17 mouse cellular contexts compared by ENCODE assay signal in the genomic region with DNA sequence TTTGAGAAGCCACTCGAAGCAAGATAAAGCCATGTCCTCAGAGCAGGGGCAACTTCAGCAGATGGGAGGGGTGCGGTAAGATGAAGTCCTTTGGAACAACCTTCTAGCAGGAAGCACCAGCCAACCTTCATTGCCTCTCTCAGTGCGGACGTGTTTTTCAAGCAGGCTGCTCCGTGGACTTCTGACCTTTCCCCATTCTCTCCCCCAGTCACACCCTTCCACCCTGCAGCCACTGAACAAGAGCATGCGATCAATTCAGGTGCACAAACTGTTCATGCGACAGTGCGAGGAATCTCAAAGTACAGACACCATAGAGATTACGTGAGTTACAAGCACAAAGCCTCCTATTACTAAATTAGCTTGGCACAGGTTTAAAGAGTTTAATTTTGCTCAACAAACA.
DNase-seq lines count a peak whose midpoint lies in the region; ATAC-seq and TF ChIP-seq lines count a peak whose summit lies in the region.
"Had no signal": no experiment of that assay in that cellular context is flagged by ENCODE, and none has a peak within 500 bp of the region (broad histone marks: within the 10 kb centered on the region; RNA-seq: fewer than 3 reads in every experiment).

No protein-coding gene starts in this region.

- no peaks in the 10 kb centered on the region for H3K9me3 ChIP-seq in midbrain, embryonic 10.5 days (replicated peaks)
- H3K9me3 ChIP-seq in midbrain, postnatal 0 days (ENCODE audit: low read length): no peaks in the 10 kb centered on the region
- H3K9me3 ChIP-seq in limb, embryonic 10.5 days (replicated peaks): no peaks in the 10 kb centered on the region
- H3K9me3 ChIP-seq in hindbrain, embryonic 11.5 days (ENCODE audit: control insufficient read depth, low read length): no peaks in the 10 kb centered on the region
- H3K9me3 ChIP-seq: embryonic facial prominence, embryonic 12.5 days; heart, embryonic 13.5 days had no signal

- no peak overlapping the region for H3K9ac ChIP-seq in midbrain, postnatal 0 days (replicated peaks; ENCODE audit: low read length, poor library complexity, severe bottlenecking)
- no peak overlapping the region for H3K9ac ChIP-seq in hindbrain, embryonic 11.5 days (ENCODE audit: low read depth, low read length)
- H3K9ac ChIP-seq: embryonic facial prominence, embryonic 12.5 days; heart, embryonic 13.5 days had no signal

- H3K27me3 ChIP-seq in midbrain, embryonic 10.5 days (ENCODE audit: low read depth, poor library complexity, severe bottlenecking): peaks cover 9% of the 10 kb centered on the region
- no peaks in the 10 kb centered on the region for H3K27me3 ChIP-seq in midbrain, postnatal 0 days (ENCODE audit: insufficient read depth, low read length)
- no peaks in the 10 kb centered on the region for H3K27me3 ChIP-seq in limb, embryonic 10.5 days (ENCODE audit: low read depth, poor library complexity, severe bottlenecking)
- H3K27me3 ChIP-seq in hindbrain, embryonic 11.5 days (ENCODE audit: control insufficient read depth, insufficient read depth, low read length): no peaks in the 10 kb centered on the region
- H3K27me3 ChIP-seq: embryonic facial prominence, embryonic 12.5 days; heart, embryonic 13.5 days; Patski had no signal

- H3K36me3 ChIP-seq in midbrain, embryonic 10.5 days: no peaks in the 10 kb centered on the region
- H3K36me3 ChIP-seq in midbrain, postnatal 0 days (ENCODE audit: insufficient read depth, low read length): no peaks in the 10 kb centered on the region
- H3K36me3 ChIP-seq in limb, embryonic 10.5 days: no peaks in the 10 kb centered on the region
- no peaks in the 10 kb centered on the region for H3K36me3 ChIP-seq in hindbrain, embryonic 11.5 days (ENCODE audit: control insufficient read depth, insufficient read depth, low read length)
- H3K36me3 ChIP-seq: embryonic facial prominence, embryonic 12.5 days; heart, embryonic 13.5 days had no signal

- H3K4me2 ChIP-seq in midbrain, postnatal 0 days (ENCODE audit: low read depth, low read length, poor library complexity, severe bottlenecking): no peak overlapping the region
- H3K4me2 ChIP-seq in hindbrain, embryonic 11.5 days (replicated peaks; ENCODE audit: low read depth, low read length): no peak overlapping the region
- H3K4me2 ChIP-seq: embryonic facial prominence, embryonic 12.5 days; heart, embryonic 13.5 days had no signal

- DNase-seq in kidney, adult 9 months: peak; percentile 34
- DNase-seq in kidney, adult 11 months: no peak
- DNase-seq in midbrain, embryonic 10.5 days (ENCODE audit: low spot score): no peak
- no peak for DNase-seq in midbrain, postnatal 0 days (ENCODE audit: low spot score)
- no peak for DNase-seq in limb, embryonic 10.5 days (ENCODE audit: low spot score)
- no peak for DNase-seq in cerebellum, adult 11-12 months
- DNase-seq in hindbrain, embryonic 11.5 days (ENCODE audit: low spot score): no peak
- DNase-seq in thymus, postnatal 0 days (ENCODE audit: low spot score): no peak
- DNase-seq: B cell, adult 2 months; cerebellum, adult 11 months; cerebellum, postnatal 36 days; lung, postnatal 10 days; right cerebral cortex, postnatal 4 days; thymus, postnatal 36 days had no signal

- no peak for TF ChIP-seq CTCF in midbrain, postnatal 0 days (IDR thresholded peaks at IDR 0.05)

- ATAC-seq in midbrain, postnatal 0 days (ENCODE audit: low FRiP score): no peak
- ATAC-seq in hindbrain, embryonic 11.5 days (ENCODE audit: low FRiP score): no peak
- ATAC-seq: Patski had no signal

- peaks cover 25% of the 10 kb centered on the region for H3K4me1 ChIP-seq in midbrain, embryonic 10.5 days
- H3K4me1 ChIP-seq in midbrain, postnatal 0 days (ENCODE audit: insufficient read depth, low read length): no peaks in the 10 kb centered on the region
- H3K4me1 ChIP-seq in limb, embryonic 10.5 days: peaks cover 20% of the 10 kb centered on the region
- H3K4me1 ChIP-seq in hindbrain, embryonic 11.5 days (replicated peaks; ENCODE audit: control insufficient read depth, insufficient read depth, low read length): no peaks in the 10 kb centered on the region

- H3K4me3 ChIP-seq in midbrain, embryonic 10.5 days: no peak overlapping the region
- H3K4me3 ChIP-seq in midbrain, postnatal 0 days (ENCODE audit: low read depth, low read length): no peak overlapping the region
- no peak overlapping the region for H3K4me3 ChIP-seq in limb, embryonic 10.5 days
- H3K4me3 ChIP-seq in hindbrain, embryonic 11.5 days (ENCODE audit: low read depth, low read length): no peak overlapping the region
- H3K4me3 ChIP-seq: embryonic facial prominence, embryonic 12.5 days; heart, embryonic 13.5 days had no signal

- H3K27ac ChIP-seq in midbrain, embryonic 10.5 days (replicated peaks): peak overlapping the region; percentile 60
- H3K27ac ChIP-seq in midbrain, postnatal 0 days (ENCODE audit: low read depth, low read length): no peak overlapping the region
- peak overlapping the region; percentile 16; the same call in 1 of the 2 replicates for H3K27ac ChIP-seq in limb, embryonic 10.5 days
- H3K27ac ChIP-seq in hindbrain, embryonic 11.5 days (ENCODE audit: low read depth, low read length): no peak overlapping the region
- H3K27ac ChIP-seq: embryonic facial prominence, embryonic 12.5 days; heart, embryonic 13.5 days had no signal

- 69% methylated on average over 9 of the region's 9 CpGs for WGBS in midbrain, embryonic 10.5 days
- WGBS in midbrain, postnatal 0 days: 62% methylated on average over 9 of the region's 9 CpGs
- 81% methylated on average over 9 of the region's 9 CpGs for WGBS in limb, embryonic 10.5 days
- WGBS in hindbrain, embryonic 11.5 days: 73% methylated on average over 9 of the region's 9 CpGs

Comparison
In these comparisons a context has a peak if more than half of its experiments do, and no peak if none do; other contexts are left out.
1. H3K27ac ChIP-seq: peak in midbrain, embryonic 10.5 days (single experiment) and limb, embryonic 10.5 days (single experiment); none in midbrain, postnatal 0 days (single experiment) and hindbrain, embryonic 11.5 days (single experiment).